Mouse (Mus musculus): Measurements from ENCODE around the gene Dock9. TPM values are rescaled to one million over a fixed set of nuclear protein-coding genes. Genes with fewer than 3 reads are reported as not detected.

Dock9 gene
- polyA plus RNA-seq, 1 experiment, result 5.2 TPM

DNA sequence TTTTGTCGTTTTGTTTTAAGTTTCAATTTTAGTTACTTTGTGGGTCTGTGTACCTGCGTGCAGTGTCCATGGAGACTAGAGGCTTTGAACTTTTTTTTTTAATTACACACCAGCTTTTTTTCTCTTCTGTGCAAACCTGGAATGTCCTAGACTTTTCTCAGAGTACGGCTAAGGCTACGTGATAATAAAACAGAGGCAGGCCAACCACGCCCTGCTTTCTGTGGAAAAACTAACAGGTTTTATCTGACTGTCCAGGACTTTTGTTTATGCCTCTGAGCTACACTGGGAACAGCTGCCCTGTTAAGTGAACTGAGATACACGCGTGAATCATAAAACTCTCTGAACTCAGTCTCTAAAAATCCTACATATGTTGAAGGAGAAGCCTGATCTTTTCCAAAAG, 1.5 kb upstream of the Dock9 start:
- 73% methylated on average over 7 of the region's 7 CpGs for WGBS
- H3K4me1 ChIP-seq (ENCODE audit: control insufficient read depth, insufficient read depth, low read length), result no peaks in the 10 kb centered on the region; the same call in 1 of the 2 replicates

DNA sequence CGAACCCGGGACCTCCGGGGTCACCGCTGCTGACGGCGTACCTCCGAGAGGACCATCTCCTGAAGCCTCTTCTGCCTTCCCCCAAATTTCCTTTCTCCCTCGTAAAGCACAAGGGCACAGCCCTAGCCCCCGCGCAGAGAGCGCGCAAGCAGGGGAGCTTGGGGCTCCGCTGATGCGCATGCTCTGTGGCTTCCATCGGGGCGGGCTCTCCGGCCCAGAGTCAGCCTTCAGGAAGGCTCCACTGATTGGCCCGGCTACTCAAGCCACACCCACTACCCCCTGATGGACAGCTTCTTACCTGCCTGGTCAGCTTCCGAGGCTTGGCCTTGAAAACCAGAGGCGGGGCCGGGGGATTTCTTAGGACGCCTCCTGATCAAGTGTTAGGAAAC, 768 bp upstream of the Dock9 start:
- TF ChIP-seq CTCF (IDR thresholded peaks at IDR 0.05; ENCODE audit: control insufficient read depth, insufficient read depth, low read length) (0 out of 2 replicates have a peak, but pooled peaks have one; percentile 0), POLR2A (IDR thresholded peaks at IDR 0.05; ENCODE audit: borderline replicate concordance, control insufficient read depth, low read depth, low read length) (peak; percentile 44; the same call in 1 of the 2 replicates)
- under 1% methylated on average over 22 of the region's 22 CpGs for WGBS
- H3K27ac ChIP-seq (ENCODE audit: control insufficient read depth, insufficient read depth, low read depth, low read length, poor library complexity), result peak overlapping the region; percentile 35

More for the DNA sequence above, 1.5 kb upstream of the Dock9 start:
- TF ChIP-seq CTCF (IDR thresholded peaks at IDR 0.05; ENCODE audit: control insufficient read depth, insufficient read depth, low read length), result no peak
- no peak for TF ChIP-seq POLR2A (IDR thresholded peaks at IDR 0.05; ENCODE audit: borderline replicate concordance, control insufficient read depth, low read depth, low read length)
- Histone ChIP-seq H3K27ac (ENCODE audit: control insufficient read depth, insufficient read depth, low read depth, low read length, poor library complexity) (no peak overlapping the region), H3K4me3 (replicated peaks; ENCODE audit: control insufficient read depth, low read depth, low read length) (no peak overlapping the region)

DNA sequence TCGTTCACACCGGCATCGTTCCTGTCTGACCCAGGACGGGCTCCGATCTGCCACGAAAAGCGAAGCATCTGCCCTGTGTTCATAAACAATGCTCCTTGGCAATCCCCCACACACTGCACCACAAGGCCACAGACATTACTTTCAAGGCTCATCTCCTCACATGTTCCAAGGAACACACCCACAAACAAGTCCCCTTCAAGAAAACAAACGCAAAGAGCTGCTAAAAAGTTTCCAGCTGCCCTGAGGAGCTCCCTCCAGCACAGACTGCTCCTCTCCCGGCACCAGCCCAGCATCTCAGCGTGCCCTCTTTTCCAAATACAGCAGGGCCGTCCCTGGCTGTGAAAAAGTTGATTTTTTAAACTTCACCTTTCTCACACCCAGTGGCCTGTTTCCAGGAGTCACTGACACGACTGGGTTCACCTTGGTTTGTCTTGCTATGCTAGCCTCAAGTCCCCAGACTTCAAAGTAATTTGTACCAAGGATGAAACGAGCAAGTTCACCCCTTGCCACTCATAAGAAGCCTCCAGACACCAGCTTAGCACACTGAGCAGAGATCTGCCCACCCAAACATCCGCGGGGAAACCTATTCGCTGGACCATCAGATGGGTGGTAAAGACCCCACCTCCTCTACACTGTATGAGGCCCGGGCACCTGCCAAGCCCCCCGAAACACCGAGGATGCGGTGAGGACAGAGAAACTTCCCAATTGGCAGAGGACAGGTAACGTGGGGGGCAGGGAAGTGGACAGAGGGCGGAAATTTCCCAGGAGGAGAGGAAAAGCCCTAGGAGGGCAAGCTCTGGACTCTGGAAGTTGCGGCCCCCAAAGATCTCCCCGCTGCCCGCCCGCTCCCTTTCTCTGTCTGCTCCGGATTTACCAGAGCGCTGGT, 823 bp downstream of the Dock9 start:
- WGBS, result 26% methylated on average over 28 of the region's 28 CpGs
- no peak overlapping the region; the same call in 1 of the 2 replicates for H3K27ac ChIP-seq (ENCODE audit: control insufficient read depth, insufficient read depth, low read depth, low read length, poor library complexity)

More for the DNA sequence above, 768 bp upstream of the Dock9 start:
- Histone ChIP-seq H3K4me3 (replicated peaks; ENCODE audit: control insufficient read depth, low read depth, low read length) (peak overlapping the region; percentile 85), H3K4me1 (ENCODE audit: control insufficient read depth, insufficient read depth, low read length) (no peaks in the 10 kb centered on the region; the same call in 1 of the 2 replicates)

DNA sequence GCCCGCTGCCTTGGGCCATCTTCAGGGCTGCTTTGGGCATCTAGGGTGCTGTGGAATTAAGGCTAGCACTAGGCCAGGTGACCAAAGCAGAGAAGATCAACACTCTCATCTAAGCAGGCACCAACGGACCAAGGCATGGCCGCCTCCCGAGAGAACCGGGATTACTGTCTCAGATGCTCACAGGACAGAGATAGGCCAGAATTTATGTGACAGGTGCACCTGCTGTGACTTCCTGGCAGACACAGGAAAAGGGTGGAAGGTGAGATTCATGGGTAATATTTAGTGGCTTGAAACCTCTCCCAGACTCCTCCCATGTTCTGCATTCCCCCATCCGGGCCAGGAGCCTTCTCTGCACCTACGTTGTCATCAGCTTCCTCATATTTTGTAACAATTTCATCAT, 2.1 kb downstream of the Dock9 start:
- Histone ChIP-seq H3K27ac (ENCODE audit: control insufficient read depth, insufficient read depth, low read depth, low read length, poor library complexity) (no peak overlapping the region), H3K4me3 (replicated peaks; ENCODE audit: control insufficient read depth, low read depth, low read length) (no peak overlapping the region), H3K4me1 (ENCODE audit: control insufficient read depth, insufficient read depth, low read length) (no peaks in the 10 kb centered on the region; the same call in 1 of the 2 replicates)
- no peak for TF ChIP-seq CTCF (IDR thresholded peaks at IDR 0.05; ENCODE audit: control insufficient read depth, insufficient read depth, low read length)
- no peak for TF ChIP-seq POLR2A (IDR thresholded peaks at IDR 0.05; ENCODE audit: borderline replicate concordance, control insufficient read depth, low read depth, low read length)
- 62% methylated on average over 7 of the region's 7 CpGs for WGBS

More for the DNA sequence above, 823 bp downstream of the Dock9 start:
- Histone ChIP-seq H3K4me1 (ENCODE audit: control insufficient read depth, insufficient read depth, low read length) (no peaks in the 10 kb centered on the region; the same call in 1 of the 2 replicates), H3K4me3 (replicated peaks; ENCODE audit: control insufficient read depth, low read depth, low read length) (peak overlapping the region; percentile 85)
- no peak for TF ChIP-seq POLR2A (IDR thresholded peaks at IDR 0.05; ENCODE audit: borderline replicate concordance, control insufficient read depth, low read depth, low read length)
- no peak for TF ChIP-seq CTCF (IDR thresholded peaks at IDR 0.05; ENCODE audit: control insufficient read depth, insufficient read depth, low read length)

DNA sequence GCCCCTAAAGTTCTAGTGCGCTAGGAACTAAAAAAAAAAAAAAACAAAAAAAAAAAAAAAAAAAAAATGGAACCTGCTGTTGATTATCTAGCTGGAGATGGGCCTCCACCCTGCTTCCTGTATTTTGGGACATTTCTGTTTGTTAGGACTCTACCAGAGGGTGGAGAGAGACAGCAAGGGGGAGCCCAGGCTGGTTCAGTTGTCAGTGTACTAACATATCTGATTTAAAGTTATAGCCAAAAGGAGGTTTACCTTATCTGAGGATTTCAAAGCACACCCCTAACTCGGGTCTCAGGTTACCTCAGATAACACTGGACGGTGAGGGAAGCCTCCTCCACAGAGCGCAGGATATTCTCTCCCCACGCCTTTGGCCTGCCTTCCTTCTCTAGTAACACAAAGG, 4.0 kb downstream of the Dock9 start:
- Histone ChIP-seq H3K27ac (ENCODE audit: control insufficient read depth, insufficient read depth, low read depth, low read length, poor library complexity) (no peak overlapping the region), H3K4me3 (replicated peaks; ENCODE audit: control insufficient read depth, low read depth, low read length) (no peak overlapping the region), H3K4me1 (ENCODE audit: control insufficient read depth, insufficient read depth, low read length) (no peaks in the 10 kb centered on the region; the same call in 1 of the 2 replicates)
- TF ChIP-seq CTCF (IDR thresholded peaks at IDR 0.05; ENCODE audit: control insufficient read depth, insufficient read depth, low read length), result no peak
- no peak for TF ChIP-seq POLR2A (IDR thresholded peaks at IDR 0.05; ENCODE audit: borderline replicate concordance, control insufficient read depth, low read depth, low read length)
- 57% methylated on average over 5 of the region's 5 CpGs for WGBS

DNA sequence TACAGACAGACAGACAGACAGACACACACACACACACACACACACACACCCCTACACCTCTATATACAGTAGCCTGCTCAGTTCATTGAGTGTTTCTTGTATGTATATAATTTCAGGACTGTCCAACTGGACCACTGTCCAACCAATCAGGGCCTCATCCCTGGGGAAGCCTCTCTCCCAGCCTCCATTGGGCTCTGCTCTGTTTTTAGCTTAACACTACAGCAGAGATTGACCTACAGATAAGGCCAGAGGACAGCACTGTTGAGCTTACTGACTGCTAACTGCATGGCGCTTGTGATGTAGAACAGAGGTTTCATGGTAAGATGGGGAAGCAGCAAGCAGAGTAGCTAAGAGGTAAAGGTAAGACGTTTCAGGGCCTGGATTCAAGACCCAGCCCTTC, 5.7 kb downstream of the Dock9 start:
- WGBS, result 84% methylated on average over 2 of the region's 2 CpGs
- Histone ChIP-seq H3K4me1 (ENCODE audit: control insufficient read depth, insufficient read depth, low read length) (no peaks in the 10 kb centered on the region), H3K27ac (ENCODE audit: control insufficient read depth, insufficient read depth, low read depth, low read length, poor library complexity) (no peak overlapping the region), H3K4me3 (replicated peaks; ENCODE audit: control insufficient read depth, low read depth, low read length) (no peak overlapping the region)
- TF ChIP-seq POLR2A (IDR thresholded peaks at IDR 0.05; ENCODE audit: borderline replicate concordance, control insufficient read depth, low read depth, low read length) (no peak), CTCF (IDR thresholded peaks at IDR 0.05; ENCODE audit: control insufficient read depth, insufficient read depth, low read length) (no peak)

DNA sequence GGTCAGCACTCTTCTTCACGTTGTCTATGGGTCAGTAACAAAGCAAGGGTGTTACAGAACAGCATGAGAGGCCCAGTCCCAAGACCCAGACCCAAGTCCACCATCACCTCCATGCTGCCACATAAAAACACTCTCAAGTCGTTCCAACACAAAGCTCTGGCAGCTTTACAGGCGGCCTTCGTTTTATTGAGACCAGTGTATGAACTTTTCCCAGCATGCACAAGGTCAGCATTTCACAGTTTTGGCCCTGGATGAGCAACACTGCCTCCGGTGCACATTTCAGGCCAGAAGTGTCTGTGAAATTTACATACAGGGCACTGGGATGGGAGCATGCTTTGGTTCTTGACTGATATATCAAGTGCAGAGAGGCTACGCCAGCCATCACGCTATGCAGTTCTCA, 6.5 kb downstream of the Dock9 start:
- no peak for TF ChIP-seq POLR2A (IDR thresholded peaks at IDR 0.05; ENCODE audit: borderline replicate concordance, control insufficient read depth, low read depth, low read length)
- no peak for TF ChIP-seq CTCF (IDR thresholded peaks at IDR 0.05; ENCODE audit: control insufficient read depth, insufficient read depth, low read length)
- 85% methylated on average over 7 of the region's 7 CpGs for WGBS
- Histone ChIP-seq H3K4me1 (ENCODE audit: control insufficient read depth, insufficient read depth, low read length) (no peaks in the 10 kb centered on the region), H3K4me3 (replicated peaks; ENCODE audit: control insufficient read depth, low read depth, low read length) (no peak overlapping the region), H3K27ac (ENCODE audit: control insufficient read depth, insufficient read depth, low read depth, low read length, poor library complexity) (no peak overlapping the region)

DNA sequence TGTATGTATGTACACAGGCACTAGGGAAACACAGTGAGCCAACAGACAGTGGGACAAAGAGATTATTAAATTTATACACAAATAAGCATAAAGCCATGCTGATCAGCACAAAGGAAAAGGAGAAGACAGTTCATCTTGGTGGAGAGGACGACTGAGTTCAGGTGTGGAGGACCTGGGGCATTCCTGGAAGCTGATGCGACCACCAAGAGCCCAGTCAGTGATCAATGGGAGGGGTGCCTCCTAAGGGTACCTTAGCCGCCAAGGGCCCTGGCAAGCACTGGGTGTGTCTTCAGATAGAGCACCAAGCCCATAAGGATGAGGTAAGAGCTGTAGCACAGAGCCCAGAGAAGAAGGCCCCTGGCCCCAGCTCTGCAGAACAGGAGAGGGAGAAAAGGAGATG, 8.4 kb downstream of the Dock9 start:
- no peak overlapping the region for H3K4me3 ChIP-seq (replicated peaks; ENCODE audit: control insufficient read depth, low read depth, low read length)
- TF ChIP-seq CTCF (IDR thresholded peaks at IDR 0.05; ENCODE audit: control insufficient read depth, insufficient read depth, low read length) (no peak), POLR2A (IDR thresholded peaks at IDR 0.05; ENCODE audit: borderline replicate concordance, control insufficient read depth, low read depth, low read length) (no peak)
- H3K27ac ChIP-seq (ENCODE audit: control insufficient read depth, insufficient read depth, low read depth, low read length, poor library complexity), result no peak overlapping the region
- 78% methylated on average over 3 of the region's 3 CpGs for WGBS
- H3K4me1 ChIP-seq (ENCODE audit: control insufficient read depth, insufficient read depth, low read length), result no peaks in the 10 kb centered on the region
